Mouse (Mus musculus): Measurements from ENCODE around the gene Adam12. TPM values are rescaled to one million over a fixed set of nuclear protein-coding genes. Genes with fewer than 3 reads are reported as not detected.

Adam12 gene
- polyA plus RNA-seq, 1 experiment from 2014 or later = 8.8 TPM

DNA sequence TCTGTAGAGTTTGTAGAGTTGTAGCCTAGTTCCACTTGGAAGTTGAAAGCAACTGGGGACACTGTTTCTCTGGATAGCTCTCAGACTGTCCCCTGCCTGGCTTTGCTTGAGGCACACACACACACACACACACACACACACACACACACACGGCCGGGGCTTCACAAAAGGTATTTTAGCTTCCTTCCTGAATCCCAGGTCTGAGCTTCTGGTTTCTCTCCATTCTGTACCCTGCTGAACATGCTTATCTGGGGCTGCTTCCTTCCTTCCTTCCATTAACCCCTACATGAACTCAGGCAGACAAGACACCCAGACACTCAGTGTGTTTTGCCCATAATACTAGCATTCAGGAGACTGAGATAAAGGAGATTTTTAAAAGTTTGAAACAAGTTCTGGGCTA lies 2.0 kb downstream of the Adam12 start:
- 33% methylated on average over 2 of the region's 2 CpGs for WGBS (ENCODE audit: insufficient replicate concordance)
- Histone ChIP-seq H3K4me1 (ENCODE audit: control insufficient read depth, insufficient read depth, low read length) (peaks cover 9% of the 10 kb centered on the region), H3K27ac (ENCODE audit: low read depth, low read length) (no peak overlapping the region; the same call in 1 of the 2 replicates), H3K4me2 (no peak overlapping the region), H3K4me3 (ENCODE audit: low read depth, low read length) (no peak overlapping the region), H3K9ac (ENCODE audit: low read depth, low read length) (no peak overlapping the region), H3K36me3 (ENCODE audit: control insufficient read depth, insufficient read depth, low read length) (no peaks in the 10 kb centered on the region), H3K27me3 (ENCODE audit: control insufficient read depth, insufficient read depth, low read length) (peaks cover 6% of the 10 kb centered on the region; the same call in 1 of the 2 replicates), H3K9me3 (replicated peaks; ENCODE audit: control insufficient read depth, low read length) (no peaks in the 10 kb centered on the region)
- no peak for ATAC-seq (replicated peaks; ENCODE audit: insufficient number of reproducible peaks, low FRiP score, low TSS enrichment)

DNA sequence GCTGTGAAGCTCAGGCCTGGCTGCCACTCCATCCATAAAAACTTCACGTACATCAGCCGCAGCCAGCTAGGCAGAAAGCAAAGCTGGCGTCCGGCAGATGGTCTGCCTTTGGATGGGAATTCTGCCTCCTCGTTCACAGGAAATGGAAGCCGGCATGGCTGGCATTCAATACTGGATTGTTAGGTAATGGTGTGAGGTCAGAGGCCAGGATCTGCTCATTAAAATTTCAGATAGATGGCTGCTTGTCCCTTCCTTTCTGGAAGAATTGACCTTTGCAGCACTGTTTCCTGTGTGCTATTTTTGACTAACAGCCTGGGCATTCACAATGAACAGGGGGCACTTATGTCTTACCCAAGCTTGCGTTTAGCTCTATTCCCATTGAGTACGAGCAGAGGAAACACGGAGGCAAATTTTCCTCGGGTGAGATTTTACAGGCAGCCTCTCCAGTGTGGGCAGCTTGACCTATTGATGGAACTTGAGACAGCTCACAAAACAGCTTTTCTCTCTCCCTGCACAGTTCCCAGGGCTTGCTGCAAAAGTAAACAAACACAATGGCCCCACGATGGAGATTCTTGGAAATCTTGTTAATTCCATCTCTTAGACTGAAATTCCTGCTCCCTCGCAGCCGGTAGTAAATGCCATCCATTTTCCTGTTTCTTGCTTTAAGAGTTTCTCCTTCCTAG lies 4.0 kb downstream of the Adam12 start:
- ATAC-seq (replicated peaks; ENCODE audit: insufficient number of reproducible peaks, low FRiP score, low TSS enrichment) = no peak
- H3K4me1 ChIP-seq (ENCODE audit: control insufficient read depth, insufficient read depth, low read length) = peaks cover 9% of the 10 kb centered on the region
- WGBS (ENCODE audit: insufficient replicate concordance) = 34% methylated on average over 13 of the region's 13 CpGs
- H3K4me2 ChIP-seq = no peak overlapping the region
- H3K27me3 ChIP-seq (ENCODE audit: control insufficient read depth, insufficient read depth, low read length) = peaks cover 6% of the 10 kb centered on the region; the same call in 1 of the 2 replicates
- H3K4me3 ChIP-seq (ENCODE audit: low read depth, low read length) = no peak overlapping the region
- no peak overlapping the region for H3K27ac ChIP-seq (ENCODE audit: low read depth, low read length)
- no peak overlapping the region for H3K9ac ChIP-seq (ENCODE audit: low read depth, low read length)
- no peaks in the 10 kb centered on the region for H3K9me3 ChIP-seq (replicated peaks; ENCODE audit: control insufficient read depth, low read length)
- H3K36me3 ChIP-seq (ENCODE audit: control insufficient read depth, insufficient read depth, low read length) = no peaks in the 10 kb centered on the region

DNA sequence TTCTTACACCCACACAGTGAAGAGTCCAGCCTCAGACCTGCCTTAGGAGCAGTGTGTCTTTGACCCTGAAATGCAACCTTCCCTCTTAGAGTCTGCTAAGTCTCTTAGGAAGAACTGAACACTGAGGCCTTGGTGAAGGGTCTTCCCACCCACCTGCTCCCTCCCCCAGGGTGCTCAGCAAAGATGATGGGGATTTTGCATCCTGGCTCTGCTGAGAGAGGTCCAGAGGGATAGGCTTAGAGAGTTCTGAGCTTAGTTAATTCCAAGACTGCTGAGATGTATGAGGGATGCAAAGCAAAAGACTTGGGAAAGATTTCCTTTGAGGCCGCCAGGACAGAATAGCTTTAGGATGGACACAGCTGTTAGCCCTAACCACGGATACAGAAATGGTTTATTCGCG lies 4.8 kb downstream of the Adam12 start:
- H3K9ac ChIP-seq (ENCODE audit: low read depth, low read length) = no peak overlapping the region

DNA sequence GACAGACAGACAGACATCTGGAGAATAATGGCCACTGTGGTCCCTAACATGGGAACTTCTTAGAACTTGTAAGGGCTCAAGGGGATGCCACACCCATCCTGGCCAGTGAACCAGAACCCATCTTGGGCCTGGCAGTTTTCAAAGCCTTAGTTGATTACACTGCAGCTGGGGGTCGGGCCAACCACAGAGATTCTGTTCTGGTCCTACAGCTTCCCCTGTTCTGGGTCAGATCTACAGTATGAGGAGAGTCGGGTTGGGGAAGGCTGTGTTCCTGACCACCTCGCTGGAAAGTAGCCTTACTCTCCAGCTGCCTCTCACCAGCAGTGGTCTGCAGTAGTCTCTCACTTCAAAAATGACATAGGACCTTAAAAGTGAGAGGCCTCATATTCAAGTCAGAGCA lies 5.7 kb downstream of the Adam12 start:
- Histone ChIP-seq H3K4me3 (ENCODE audit: low read depth, low read length) (no peak overlapping the region), H3K9me3 (replicated peaks; ENCODE audit: control insufficient read depth, low read length) (no peaks in the 10 kb centered on the region), H3K4me2 (no peak overlapping the region), H3K4me1 (ENCODE audit: control insufficient read depth, insufficient read depth, low read length) (peaks cover 9% of the 10 kb centered on the region), H3K9ac (ENCODE audit: low read depth, low read length) (no peak overlapping the region), H3K36me3 (ENCODE audit: control insufficient read depth, insufficient read depth, low read length) (no peaks in the 10 kb centered on the region), H3K27me3 (ENCODE audit: control insufficient read depth, insufficient read depth, low read length) (peaks cover 6% of the 10 kb centered on the region; the same call in 1 of the 2 replicates), H3K27ac (ENCODE audit: low read depth, low read length) (no peak overlapping the region)
- 67% methylated on average over 3 of the region's 3 CpGs for WGBS (ENCODE audit: insufficient replicate concordance)
- no peak for ATAC-seq (replicated peaks; ENCODE audit: insufficient number of reproducible peaks, low FRiP score, low TSS enrichment)

More for the DNA sequence above, 4.8 kb downstream of the Adam12 start:
- Histone ChIP-seq H3K27me3 (ENCODE audit: control insufficient read depth, insufficient read depth, low read length) (peaks cover 6% of the 10 kb centered on the region; the same call in 1 of the 2 replicates), H3K9me3 (replicated peaks; ENCODE audit: control insufficient read depth, low read length) (no peaks in the 10 kb centered on the region), H3K4me1 (ENCODE audit: control insufficient read depth, insufficient read depth, low read length) (peaks cover 9% of the 10 kb centered on the region), H3K4me2 (no peak overlapping the region), H3K36me3 (ENCODE audit: control insufficient read depth, insufficient read depth, low read length) (no peaks in the 10 kb centered on the region), H3K27ac (ENCODE audit: low read depth, low read length) (no peak overlapping the region), H3K4me3 (ENCODE audit: low read depth, low read length) (no peak overlapping the region)
- 85% methylated on average over 4 of the region's 4 CpGs for WGBS (ENCODE audit: insufficient replicate concordance)
- no peak for ATAC-seq (replicated peaks; ENCODE audit: insufficient number of reproducible peaks, low FRiP score, low TSS enrichment)

DNA sequence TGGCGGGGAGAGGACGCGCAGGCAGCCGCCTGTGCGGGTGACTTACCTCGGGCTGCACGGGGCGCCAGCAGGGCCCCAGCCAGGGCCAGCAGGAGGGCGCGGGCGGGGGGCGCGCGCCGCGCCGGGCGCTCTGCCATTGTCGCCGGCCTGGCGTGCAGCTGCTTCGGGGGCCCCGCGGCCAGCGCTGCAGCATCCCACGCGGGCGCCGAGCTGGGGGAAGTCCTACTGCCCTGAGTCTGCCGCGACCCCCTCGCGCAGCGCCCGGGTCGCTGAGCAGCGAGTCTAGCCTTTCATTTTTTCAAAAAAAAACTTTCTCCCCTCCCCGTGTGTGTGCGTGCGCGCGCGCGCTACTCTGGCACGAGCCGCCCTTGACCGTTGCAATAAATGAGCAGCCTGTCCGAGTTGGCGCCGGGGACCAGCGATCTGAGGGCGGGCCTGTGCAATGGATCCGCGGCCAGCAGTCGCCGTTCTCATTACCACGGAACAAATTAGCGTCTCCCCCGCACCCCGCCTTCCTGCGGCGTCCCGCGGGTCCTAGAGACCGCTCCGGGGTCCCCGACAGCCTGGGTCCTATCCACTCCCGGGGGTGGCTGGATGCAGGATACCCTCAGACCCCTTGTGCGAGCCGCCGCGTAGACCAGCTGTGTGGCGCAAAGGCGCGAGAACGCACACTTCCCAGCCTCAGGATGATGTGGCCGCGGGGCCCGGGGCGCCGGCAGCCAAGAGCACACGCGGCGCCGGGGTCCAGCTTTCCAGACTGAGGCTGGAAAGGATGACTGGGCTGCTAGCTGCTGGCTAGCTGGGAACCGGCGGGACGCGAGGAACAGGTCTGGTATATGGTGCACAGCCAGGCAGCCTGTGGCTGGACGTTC lies 7.0 kb downstream of the Adam12 start:
- Histone ChIP-seq H3K4me2 (peak overlapping the region; percentile 98), H3K4me3 (ENCODE audit: low read depth, low read length) (peak overlapping the region; percentile 64), H3K4me1 (ENCODE audit: control insufficient read depth, insufficient read depth, low read length) (peaks cover 6% of the 10 kb centered on the region), H3K9ac (ENCODE audit: low read depth, low read length) (peak overlapping the region; percentile 77), H3K36me3 (ENCODE audit: control insufficient read depth, insufficient read depth, low read length) (no peaks in the 10 kb centered on the region), H3K9me3 (replicated peaks; ENCODE audit: control insufficient read depth, low read length) (no peaks in the 10 kb centered on the region), H3K27me3 (ENCODE audit: control insufficient read depth, insufficient read depth, low read length) (peaks cover 6% of the 10 kb centered on the region; the same call in 1 of the 2 replicates), H3K27ac (ENCODE audit: low read depth, low read length) (peak overlapping the region; percentile 1; the same call in 1 of the 2 replicates)
- peak; percentile 58 for ATAC-seq (replicated peaks; ENCODE audit: insufficient number of reproducible peaks, low FRiP score, low TSS enrichment)
- WGBS (ENCODE audit: insufficient replicate concordance) = under 1% methylated on average over 84 of the region's 90 CpGs

DNA sequence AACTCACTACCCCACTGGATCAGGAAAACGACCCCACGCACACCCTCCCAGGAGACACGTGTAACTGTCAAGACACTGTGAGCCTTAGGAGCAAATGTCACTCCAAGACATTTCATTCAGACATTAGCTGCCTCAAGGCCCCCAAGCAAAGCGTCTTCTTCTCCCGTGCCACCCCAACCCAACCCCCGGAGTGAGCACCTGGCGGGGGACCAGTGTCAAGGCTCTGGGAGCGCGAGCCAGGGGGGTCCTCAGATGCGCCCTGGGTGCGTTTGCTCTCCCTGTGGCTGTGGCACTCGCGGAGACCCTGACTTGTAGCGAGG lies 7.6 kb downstream of the Adam12 start:
- Histone ChIP-seq H3K36me3 (ENCODE audit: control insufficient read depth, insufficient read depth, low read length) (no peaks in the 10 kb centered on the region), H3K4me3 (ENCODE audit: low read depth, low read length) (peak overlapping the region; percentile 64), H3K9ac (ENCODE audit: low read depth, low read length) (peak overlapping the region; percentile 77), H3K4me1 (ENCODE audit: control insufficient read depth, insufficient read depth, low read length) (peaks cover 3% of the 10 kb centered on the region; the same call in 1 of the 2 replicates), H3K4me2 (peak overlapping the region; percentile 98), H3K9me3 (replicated peaks; ENCODE audit: control insufficient read depth, low read length) (no peaks in the 10 kb centered on the region), H3K27ac (ENCODE audit: low read depth, low read length) (no peak overlapping the region), H3K27me3 (ENCODE audit: control insufficient read depth, insufficient read depth, low read length) (peaks cover 6% of the 10 kb centered on the region; the same call in 1 of the 2 replicates)
- WGBS (ENCODE audit: insufficient replicate concordance) = under 1% methylated on average over 13 of the region's 14 CpGs
- no peak for ATAC-seq (replicated peaks; ENCODE audit: insufficient number of reproducible peaks, low FRiP score, low TSS enrichment)

DNA sequence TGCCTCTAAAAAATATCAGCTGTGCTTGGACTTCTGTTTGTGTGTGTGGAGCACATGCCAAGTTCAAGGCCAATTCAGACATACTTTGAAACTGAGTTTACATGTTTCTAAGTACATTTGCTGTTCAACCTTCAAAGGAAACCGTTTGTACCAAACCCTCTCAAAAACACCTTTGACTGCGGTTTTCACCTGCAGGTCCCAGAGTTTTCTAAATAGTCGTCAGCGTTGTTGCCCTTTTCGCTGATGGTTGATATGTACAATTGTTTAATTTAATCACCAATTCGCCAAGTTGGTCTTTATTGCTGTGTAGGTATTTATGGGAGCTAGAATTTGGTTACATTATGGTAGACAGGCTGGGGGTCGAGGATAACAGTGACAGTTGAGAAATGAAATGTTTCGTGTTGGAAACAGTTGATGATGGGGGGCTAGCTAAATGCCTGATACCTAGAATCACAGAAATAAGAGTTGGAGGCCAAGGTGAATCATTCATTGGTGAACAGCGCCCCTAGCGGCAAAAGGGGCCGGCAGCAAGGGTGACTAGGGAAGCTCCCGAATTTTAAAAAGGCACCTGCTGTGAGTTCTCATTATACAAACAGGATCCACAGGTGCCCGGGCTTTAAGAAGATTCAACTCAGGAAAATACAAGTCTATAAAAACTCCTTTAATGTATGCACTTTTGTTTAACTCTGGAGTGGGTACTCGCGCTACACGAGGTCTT lies 8.3 kb downstream of the Adam12 start:
- Histone ChIP-seq H3K9me3 (replicated peaks; ENCODE audit: control insufficient read depth, low read length) (no peaks in the 10 kb centered on the region), H3K4me3 (ENCODE audit: low read depth, low read length) (peak overlapping the region; percentile 64), H3K36me3 (ENCODE audit: control insufficient read depth, insufficient read depth, low read length) (no peaks in the 10 kb centered on the region), H3K4me1 (ENCODE audit: control insufficient read depth, insufficient read depth, low read length) (peaks cover 3% of the 10 kb centered on the region; the same call in 1 of the 2 replicates), H3K27me3 (ENCODE audit: control insufficient read depth, insufficient read depth, low read length) (peaks cover 6% of the 10 kb centered on the region; the same call in 1 of the 2 replicates), H3K9ac (ENCODE audit: low read depth, low read length) (peak overlapping the region; percentile 77; the same call in 1 of the 2 replicates), H3K27ac (ENCODE audit: low read depth, low read length) (no peak overlapping the region), H3K4me2 (peak overlapping the region; percentile 98)
- no peak for ATAC-seq (replicated peaks; ENCODE audit: insufficient number of reproducible peaks, low FRiP score, low TSS enrichment)
- WGBS (ENCODE audit: insufficient replicate concordance) = 27% methylated on average over 16 of the region's 16 CpGs

DNA sequence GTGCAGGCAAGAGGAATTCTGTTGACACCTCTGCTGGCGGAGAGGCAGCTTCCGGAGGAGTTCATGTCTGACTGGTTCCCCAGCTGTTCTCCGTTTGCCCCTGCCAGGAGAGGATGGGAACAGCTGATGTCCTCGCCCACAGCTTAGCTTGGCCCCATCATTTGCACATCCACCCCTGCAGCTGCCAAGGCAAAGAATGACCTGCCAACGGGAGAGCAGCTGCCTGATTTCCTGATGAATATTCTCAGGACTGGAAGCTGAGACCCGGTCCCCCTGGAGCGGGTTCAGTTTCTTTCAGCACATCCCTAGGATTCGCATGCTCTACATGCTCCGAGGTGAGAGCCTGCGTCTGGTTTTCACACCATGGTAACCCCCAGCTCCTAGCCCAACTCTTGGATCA lies 24.0 kb downstream of the Adam12 start:
- 61% methylated on average over 10 of the region's 10 CpGs for WGBS (ENCODE audit: insufficient replicate concordance)
- no peaks in the 10 kb centered on the region for H3K36me3 ChIP-seq (ENCODE audit: control insufficient read depth, insufficient read depth, low read length)
- ATAC-seq (replicated peaks; ENCODE audit: insufficient number of reproducible peaks, low FRiP score, low TSS enrichment) = no peak

More for the DNA sequence above, 24.0 kb downstream of the Adam12 start:
- H3K4me1 ChIP-seq (ENCODE audit: control insufficient read depth, insufficient read depth, low read length) = no peaks in the 10 kb centered on the region
- H3K9me3 ChIP-seq (replicated peaks; ENCODE audit: control insufficient read depth, low read length) = no peaks in the 10 kb centered on the region
- H3K4me3 ChIP-seq (ENCODE audit: low read depth, low read length) = no peak overlapping the region
- no peak overlapping the region for H3K4me2 ChIP-seq
- no peak overlapping the region for H3K27ac ChIP-seq (ENCODE audit: low read depth, low read length)
- H3K9ac ChIP-seq (ENCODE audit: low read depth, low read length) = no peak overlapping the region
- H3K27me3 ChIP-seq (ENCODE audit: control insufficient read depth, insufficient read depth, low read length) = no peaks in the 10 kb centered on the region
